25 mouse cellular contexts compared by ENCODE assay signal in the genomic region with DNA sequence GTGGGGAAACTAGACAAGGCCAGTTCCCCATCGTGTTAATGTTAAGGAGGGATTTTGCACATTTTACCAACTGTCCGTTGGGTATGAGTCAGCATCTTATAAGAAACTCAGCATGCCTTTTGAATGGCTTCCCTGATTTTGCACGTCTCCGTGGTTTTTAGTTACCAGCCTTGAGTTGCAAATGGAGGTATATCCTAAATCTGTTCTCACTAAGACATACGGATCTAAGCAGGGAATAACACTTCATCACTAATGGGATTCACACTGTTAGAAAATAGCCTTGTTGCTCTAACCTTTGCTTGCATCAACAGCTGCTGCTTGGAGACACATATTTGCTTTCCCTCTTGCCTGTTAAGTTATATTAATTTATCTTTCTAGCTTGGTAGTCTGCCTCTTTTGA. TPM values are rescaled to one million over a fixed set of nuclear protein-coding genes. Genes with fewer than 3 reads are reported as not detected.
"Had no signal": no experiment of that assay in that cellular context is flagged by ENCODE, and none has a peak within 500 bp of the region (broad histone marks: within the 10 kb centered on the region; RNA-seq: fewer than 3 reads in every experiment).

No protein-coding gene starts in this region.

- H3K4me3 ChIP-seq: lung, embryonic 15.5 days; midbrain, embryonic 10.5 days; midbrain, embryonic 12.5 days; myocyte; neural tube, embryonic 13.5 days; neural tube, embryonic 15.5 days had no signal

- H3K27ac ChIP-seq: lung, embryonic 15.5 days; macrophage; midbrain, embryonic 10.5 days; midbrain, embryonic 12.5 days; neural tube, embryonic 13.5 days; neural tube, embryonic 15.5 days had no signal

- ATAC-seq: lung, postnatal 0 days; midbrain, embryonic 16.5 days had no signal

- H3K27me3 ChIP-seq: lung, embryonic 15.5 days had no signal

- H3K9ac ChIP-seq: lung, embryonic 15.5 days; midbrain, embryonic 12.5 days; neural tube, embryonic 13.5 days; neural tube, embryonic 15.5 days had no signal

- DNase-seq: lung, adult 2 months; lung, postnatal 14 days; lung, postnatal 36 days; midbrain, embryonic 14.5 days; retina, postnatal 1 day; right cerebral cortex, adult 18-20 months; right cerebral cortex, postnatal 25 days; right cerebral cortex, postnatal 4 days; spleen, adult 18-20 months; thymus, adult 18-20 months; thymus, postnatal 14 days; thymus, postnatal 36 days had no signal

- H3K4me1 ChIP-seq: lung, embryonic 15.5 days; midbrain, embryonic 10.5 days; midbrain, embryonic 12.5 days; neural tube, embryonic 13.5 days; neural tube, embryonic 15.5 days had no signal

- H3K36me3 ChIP-seq: lung, embryonic 15.5 days; midbrain, embryonic 10.5 days; midbrain, embryonic 12.5 days; neural tube, embryonic 13.5 days; neural tube, embryonic 15.5 days had no signal

- H3K9me3 ChIP-seq: lung, embryonic 15.5 days; midbrain, embryonic 10.5 days; midbrain, embryonic 12.5 days; neural tube, embryonic 13.5 days; neural tube, embryonic 15.5 days had no signal

- H3K4me2 ChIP-seq: lung, embryonic 15.5 days; midbrain, embryonic 12.5 days; neural tube, embryonic 13.5 days; neural tube, embryonic 15.5 days had no signal

RNA-seq across cellular contexts. Expression of a gene that starts 31.9 kb away (rescaled TPM):
- total RNA-seq: megakaryocyte progenitor cell, adult 5-6 weeks; megakaryocyte-erythroid progenitor cell, adult 5-6 weeks had no signal
- polyA plus RNA-seq: lung, adult 2 months; lung, postnatal 0 days; macrophage; midbrain, embryonic 12.5 days; midbrain, embryonic 14.5 days; midbrain, embryonic 16.5 days; myocyte; neural tube, embryonic 11.5 days; neural tube, embryonic 15.5 days; small intestine, adult 2 months had no signal
